Mouse (Mus musculus): ENCODE measurements around the gene Rnf10. TPM values are rescaled to one million over a fixed set of nuclear protein-coding genes. Genes with fewer than 3 reads are reported as not detected.

Rnf10 gene
- polyA plus RNA-seq, 1 experiment: 177 TPM

DNA sequence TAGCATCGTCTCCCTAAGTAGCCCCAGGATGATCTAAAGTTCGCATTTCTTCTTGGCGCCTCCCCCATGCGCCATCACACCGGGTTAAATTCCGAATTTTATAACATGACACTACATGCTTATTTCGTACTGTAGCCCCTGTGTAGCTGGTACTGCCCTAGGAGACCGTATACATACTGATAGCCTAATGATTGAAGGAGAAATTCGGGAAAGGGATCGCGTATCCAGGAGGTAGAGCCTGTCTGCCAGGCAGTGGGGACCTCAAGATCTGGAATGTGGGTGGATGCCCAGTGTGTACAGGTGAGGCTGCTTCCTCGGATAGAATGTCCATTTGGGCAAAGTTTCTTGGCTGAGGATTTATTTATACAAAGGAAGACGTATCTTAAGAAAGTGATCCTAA, 28.9 kb upstream of the Rnf10 start:
- Histone ChIP-seq H3K27ac (ENCODE audit: insufficient read depth, low read length) (peak overlapping the region; percentile 4; the same call in 1 of the 2 replicates), H3K4me3 (ENCODE audit: insufficient read depth, low read length) (peak overlapping the region; percentile 97), H3K4me1 (ENCODE audit: control insufficient read depth, insufficient read depth, low read length) (peaks cover 2% of the 10 kb centered on the region; the same call in 1 of the 2 replicates)
- TF ChIP-seq POLR2A (IDR thresholded peaks at IDR 0.05; ENCODE audit: extremely low read depth, insufficient read depth, low read length) (no peak), CTCF (IDR thresholded peaks at IDR 0.05; ENCODE audit: extremely low read depth, insufficient read depth, low read length) (no peak)

DNA sequence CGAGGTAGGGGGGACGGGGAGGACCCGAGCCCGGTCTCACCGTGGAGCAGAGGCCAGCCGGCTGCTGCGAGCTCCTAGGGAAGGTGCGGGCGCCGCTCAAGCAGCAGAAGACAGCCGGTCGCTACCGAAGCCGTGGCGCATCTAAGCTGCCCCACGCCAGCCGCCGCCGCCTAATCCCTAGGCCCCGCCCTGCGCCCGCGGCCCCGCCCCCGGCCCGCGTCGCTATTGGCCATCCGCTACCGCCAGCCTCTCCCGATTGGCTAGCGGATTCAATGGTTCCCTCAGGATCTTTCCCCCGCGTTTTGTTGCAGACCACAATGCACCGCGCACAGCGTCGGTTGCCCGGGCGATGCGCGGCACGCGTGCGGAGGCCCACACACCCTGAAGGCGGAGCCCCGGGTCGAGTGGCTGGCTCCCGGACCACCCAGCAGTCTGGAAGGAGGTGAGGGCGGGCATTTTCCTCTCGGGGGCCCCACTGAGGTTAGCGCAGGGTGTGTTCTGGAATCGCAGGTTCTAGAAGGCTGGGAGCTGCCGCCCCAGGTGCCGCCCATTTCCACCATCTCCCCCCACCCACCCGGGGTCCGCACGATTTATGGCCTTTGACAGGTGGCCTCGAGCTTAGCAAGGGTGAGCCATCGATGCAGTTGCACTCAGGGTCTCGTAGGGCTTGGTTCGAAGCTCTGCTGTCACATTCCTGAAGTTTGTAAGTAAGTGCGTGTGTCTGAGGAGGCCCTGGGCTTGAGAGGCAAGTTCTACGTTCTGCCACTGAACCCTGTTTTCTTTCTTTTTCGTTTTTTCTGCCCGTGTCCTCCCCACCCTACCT, 28.3 kb upstream of the Rnf10 start, which contains the start of gene Dynll1:
Dynll1 (minus strand) TSS at position 208 of the 823 bp plus-strand sequence.
- H3K4me3 ChIP-seq (ENCODE audit: insufficient read depth, low read length): peak within 1 kb of the TSS; percentile 97
- peaks cover 2% of the 10 kb centered on the region; the same call in 1 of the 2 replicates for H3K4me1 ChIP-seq (ENCODE audit: control insufficient read depth, insufficient read depth, low read length)
- peak within 1 kb of the TSS; percentile 77 for H3K27ac ChIP-seq (ENCODE audit: insufficient read depth, low read length)
- TF ChIP-seq CTCF (IDR thresholded peaks at IDR 0.05; ENCODE audit: extremely low read depth, insufficient read depth, low read length) (0 out of 2 replicates have a peak, but pooled peaks have one; percentile 1), POLR2A (IDR thresholded peaks at IDR 0.05; ENCODE audit: extremely low read depth, insufficient read depth, low read length) (peak; percentile 80)

DNA sequence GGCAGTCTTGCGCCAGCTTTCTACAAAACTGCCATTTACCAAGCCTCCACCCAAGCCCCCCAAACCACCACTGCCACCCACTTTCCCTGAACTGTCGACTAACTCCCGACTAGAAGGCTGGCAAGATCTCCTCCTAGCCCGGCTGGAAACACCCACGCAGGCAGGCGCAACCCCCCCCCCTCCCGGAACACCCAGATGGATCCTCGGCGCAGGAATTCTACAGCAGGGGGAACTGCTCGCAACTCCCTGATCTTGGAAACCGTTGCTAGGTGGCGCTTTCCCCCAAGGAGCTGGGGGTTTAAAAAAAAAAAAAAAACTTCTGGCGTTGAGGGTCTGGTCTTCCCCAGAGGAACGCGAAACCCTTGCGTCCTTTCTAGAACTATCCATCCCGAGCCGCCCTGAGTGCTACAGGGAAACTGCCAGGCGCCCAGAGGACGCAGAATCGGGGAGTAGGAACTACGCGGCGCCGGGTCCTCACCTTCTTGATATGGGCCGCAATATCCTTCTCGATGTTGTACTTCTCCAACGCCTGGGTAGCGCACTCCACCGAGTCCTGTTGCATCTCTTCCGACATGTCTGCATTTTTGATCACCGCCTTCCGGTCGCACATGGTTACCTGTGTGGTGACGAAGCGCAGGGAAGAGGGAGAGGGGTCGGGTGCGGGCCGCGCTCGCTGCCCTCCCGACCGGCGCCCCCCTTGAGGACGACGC, 27.5 kb upstream of the Rnf10 start:
- Histone ChIP-seq H3K4me3 (ENCODE audit: insufficient read depth, low read length) (peak overlapping the region; percentile 97), H3K4me1 (ENCODE audit: control insufficient read depth, insufficient read depth, low read length) (peaks cover 2% of the 10 kb centered on the region; the same call in 1 of the 2 replicates), H3K27ac (ENCODE audit: insufficient read depth, low read length) (peak overlapping the region; percentile 77)
- TF ChIP-seq CTCF (IDR thresholded peaks at IDR 0.05; ENCODE audit: extremely low read depth, insufficient read depth, low read length) (0 out of 2 replicates have a peak, but pooled peaks have one; percentile 21), POLR2A (IDR thresholded peaks at IDR 0.05; ENCODE audit: extremely low read depth, insufficient read depth, low read length) (no peak)

DNA sequence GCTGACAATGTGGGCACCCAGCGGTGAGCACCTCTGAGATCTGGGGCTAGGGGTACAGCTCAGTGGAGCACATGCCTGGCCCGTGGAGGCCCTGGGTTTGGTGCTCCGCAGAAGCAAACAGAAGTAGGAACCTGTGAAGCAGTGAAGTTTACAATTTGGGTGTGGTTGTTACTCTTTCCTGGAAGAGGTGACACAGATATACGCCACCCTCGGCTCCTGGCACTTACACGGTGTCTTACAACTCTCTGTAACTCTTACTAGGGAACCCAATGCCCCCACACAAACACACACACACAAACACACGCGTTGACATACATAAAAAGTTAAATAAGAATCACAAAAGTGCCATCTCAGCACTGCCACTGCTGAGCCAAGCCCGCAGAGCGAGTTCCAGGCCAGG, 23.6 kb upstream of the Rnf10 start:
- Histone ChIP-seq H3K27ac (ENCODE audit: insufficient read depth, low read length) (no peak overlapping the region), H3K4me1 (ENCODE audit: control insufficient read depth, insufficient read depth, low read length) (peaks cover 2% of the 10 kb centered on the region; the same call in 1 of the 2 replicates)
- TF ChIP-seq CTCF (IDR thresholded peaks at IDR 0.05; ENCODE audit: extremely low read depth, insufficient read depth, low read length) (no peak), POLR2A (IDR thresholded peaks at IDR 0.05; ENCODE audit: extremely low read depth, insufficient read depth, low read length) (no peak)

GRCm38 (mm10) chr5:115294173-115294572, 21.5 kb upstream of the Rnf10 start:
- no peak overlapping the region for H3K4me3 ChIP-seq (ENCODE audit: insufficient read depth, low read length)
- TF ChIP-seq POLR2A (IDR thresholded peaks at IDR 0.05; ENCODE audit: extremely low read depth, insufficient read depth, low read length) (no peak), CTCF (IDR thresholded peaks at IDR 0.05; ENCODE audit: extremely low read depth, insufficient read depth, low read length) (no peak)
- no peak overlapping the region for H3K27ac ChIP-seq (ENCODE audit: insufficient read depth, low read length)
- H3K4me1 ChIP-seq (ENCODE audit: control insufficient read depth, insufficient read depth, low read length): peaks cover 2% of the 10 kb centered on the region; the same call in 1 of the 2 replicates

More for the DNA sequence above, 23.6 kb upstream of the Rnf10 start:
- no peak overlapping the region for H3K4me3 ChIP-seq (ENCODE audit: insufficient read depth, low read length)

GRCm38 (mm10) chr5:115284735-115285134, 12.0 kb upstream of the Rnf10 start:
- Histone ChIP-seq H3K4me3 (ENCODE audit: insufficient read depth, low read length) (no peak overlapping the region), H3K4me1 (ENCODE audit: control insufficient read depth, insufficient read depth, low read length) (no peaks in the 10 kb centered on the region), H3K27ac (ENCODE audit: insufficient read depth, low read length) (no peak overlapping the region)
- TF ChIP-seq POLR2A (IDR thresholded peaks at IDR 0.05; ENCODE audit: extremely low read depth, insufficient read depth, low read length) (no peak), CTCF (IDR thresholded peaks at IDR 0.05; ENCODE audit: extremely low read depth, insufficient read depth, low read length) (0 out of 2 replicates have a peak, but pooled peaks have one; percentile 5)

DNA sequence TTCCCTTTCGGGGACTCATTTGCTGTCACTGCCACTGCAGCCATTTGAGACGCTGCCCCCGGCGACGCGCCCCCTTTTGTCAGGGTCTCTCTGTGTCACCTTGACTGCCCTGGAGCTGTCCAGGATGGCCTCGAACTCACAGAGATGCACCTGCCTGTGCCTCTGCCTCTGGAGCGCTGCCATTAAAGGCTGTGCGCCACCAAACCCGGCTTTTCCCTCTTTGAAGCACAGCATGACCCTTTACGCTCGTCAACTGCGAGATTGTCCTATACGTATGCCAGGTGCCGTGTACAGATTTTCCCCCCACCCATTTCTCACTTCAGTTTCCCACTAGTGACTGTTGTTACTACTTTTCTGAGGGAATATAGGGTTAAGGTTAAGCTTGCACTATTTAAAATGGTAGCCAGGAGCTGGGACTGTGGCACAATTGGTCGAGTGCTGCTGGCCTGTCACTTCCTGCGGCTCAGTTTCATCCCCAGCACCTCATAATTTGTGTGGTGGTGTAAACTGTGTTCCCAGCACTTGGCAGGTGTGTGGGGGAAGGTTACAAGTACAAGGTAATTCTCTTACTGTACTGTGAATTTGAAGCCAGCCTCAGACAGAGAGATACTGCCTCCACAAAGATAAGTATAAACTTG, 7.5 kb upstream of the Rnf10 start:
- H3K4me3 ChIP-seq (ENCODE audit: insufficient read depth, low read length): peak overlapping the region; percentile 89
- no peaks in the 10 kb centered on the region for H3K4me1 ChIP-seq (ENCODE audit: control insufficient read depth, insufficient read depth, low read length)
- H3K27ac ChIP-seq (ENCODE audit: insufficient read depth, low read length): peak overlapping the region; percentile 16; the same call in 1 of the 2 replicates
- TF ChIP-seq POLR2A (IDR thresholded peaks at IDR 0.05; ENCODE audit: extremely low read depth, insufficient read depth, low read length) (no peak), CTCF (IDR thresholded peaks at IDR 0.05; ENCODE audit: extremely low read depth, insufficient read depth, low read length) (no peak)

DNA sequence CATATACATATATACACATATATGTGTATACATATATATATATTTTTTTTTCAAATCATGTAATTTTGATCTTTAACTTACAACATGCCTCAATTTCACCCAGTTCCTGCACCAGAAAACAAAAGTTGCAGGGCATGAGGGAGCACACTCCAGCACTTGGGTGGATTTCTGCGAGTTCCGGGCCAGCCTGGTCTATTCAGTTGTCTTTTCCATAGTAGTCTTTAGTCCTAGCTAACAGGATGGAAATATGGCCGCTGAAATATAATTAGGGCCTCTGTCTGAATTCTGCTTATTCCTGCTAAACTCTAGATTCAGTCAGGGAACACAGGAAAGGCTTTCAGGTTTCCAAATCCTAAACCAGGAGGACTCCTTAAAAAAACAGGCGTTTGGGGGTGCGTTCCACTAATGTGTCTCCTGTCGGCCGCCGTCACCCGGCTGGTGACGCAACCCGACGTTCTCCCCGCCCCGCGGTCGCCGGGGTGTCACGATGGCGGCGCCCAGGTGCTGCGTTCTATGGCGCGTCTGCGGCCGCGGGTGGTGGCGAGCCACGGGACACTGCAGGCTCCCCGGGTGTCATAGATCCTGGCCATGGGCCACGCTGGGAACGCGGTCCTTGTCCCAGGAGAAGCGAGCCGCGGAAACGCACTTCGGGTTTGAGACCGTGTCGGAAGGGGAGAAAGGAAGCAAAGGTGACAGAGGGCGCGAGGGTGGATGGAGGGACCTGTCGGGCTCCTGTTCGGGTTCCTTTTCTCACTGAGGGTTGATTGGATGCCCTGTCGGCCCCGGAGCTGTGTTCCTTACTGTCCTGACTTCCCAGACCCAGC, 6.7 kb upstream of the Rnf10 start, which contains the start of gene Coq5:
Coq5 (plus strand) TSS at position 441 of the 824 bp plus-strand sequence.
- H3K27ac ChIP-seq (ENCODE audit: insufficient read depth, low read length): peak within 1 kb of the TSS; percentile 16

More for the DNA sequence above, 6.7 kb upstream of the Rnf10 start, which contains the start of gene Coq5:
- Histone ChIP-seq H3K4me3 (ENCODE audit: insufficient read depth, low read length) (peak within 1 kb of the TSS; percentile 89), H3K4me1 (ENCODE audit: control insufficient read depth, insufficient read depth, low read length) (no peaks in the 10 kb centered on the region)
- TF ChIP-seq CTCF (IDR thresholded peaks at IDR 0.05; ENCODE audit: extremely low read depth, insufficient read depth, low read length): no peak
- peak; percentile 41; the same call in 1 of the 2 replicates for TF ChIP-seq POLR2A (IDR thresholded peaks at IDR 0.05; ENCODE audit: extremely low read depth, insufficient read depth, low read length)

Measured in cortical plate, adult 2 months (tissue).